Mouse (Mus musculus) ES-Bruce4 (cell line): ENCODE measurements around the gene Ang5.
"Not testable (repeated sequence)": the region's sequence is repeated elsewhere in the genome, so short reads cannot be mapped to it uniquely, and the experiment has no call there.

ENCODE experiments used
- CTCF ChIP-seq: IDR thresholded peaks from one replicate; pipeline ENCODE4 v1.8.1; 2011; ENCODE audit warnings: low read depth, low read length
- POLR2A ChIP-seq: IDR thresholded peaks from one replicate; pipeline ENCODE4 v1.8.1; 2011; ENCODE audit warnings: low read length; ENCODE audit not compliant: insufficient read depth

GRCm38 (mm10) chr14:43933399-43933798 is 23.5 kb upstream of the Ang5 start:
- TF ChIP-seq POLR2A, CTCF: not testable (repeated sequence)
